Mouse (Mus musculus): ENCODE measurements around the gene Etnppl.

The Etnppl gene

GRCm38 (mm10) chr3:130617439-130617898 lies at the start of gene Etnppl:
Gene Etnppl (plus strand): TSS chr3:130617448.
- DNase-seq (ENCODE audit: low spot score): no peak

- no peak for DNase-seq (ENCODE audit: low spot score)
Observed at GRCm38 (mm10) chr3:130568331-130569095, 48.7 kb upstream of the Etnppl start.

- DNase-seq (ENCODE audit: low spot score): no peak
Observed at GRCm38 (mm10) chr3:130573243-130573642, 44.0 kb upstream of the Etnppl start.

- no peak for DNase-seq (ENCODE audit: low spot score)
Observed at GRCm38 (mm10) chr3:130574652-130575051, 42.6 kb upstream of the Etnppl start.

- no peak for DNase-seq (ENCODE audit: low spot score)
Observed at GRCm38 (mm10) chr3:130576683-130577082, 40.6 kb upstream of the Etnppl start.

- no peak for DNase-seq (ENCODE audit: low spot score)
Observed at GRCm38 (mm10) chr3:130579501-130579900, 37.7 kb upstream of the Etnppl start.

GRCm38 (mm10) chr3:130581577-130581976 lies 35.7 kb upstream of the Etnppl start:
- no peak for DNase-seq (ENCODE audit: low spot score)

- DNase-seq (ENCODE audit: low spot score): no peak
Observed at GRCm38 (mm10) chr3:130582903-130583664, 34.2 kb upstream of the Etnppl start.

GRCm38 (mm10) chr3:130584007-130584406 lies 33.2 kb upstream of the Etnppl start:
- DNase-seq (ENCODE audit: low spot score): no peak

GRCm38 (mm10) chr3:130595050-130595449 lies 22.2 kb upstream of the Etnppl start:
- no peak for DNase-seq (ENCODE audit: low spot score)

- DNase-seq (ENCODE audit: low spot score): no peak
Observed at GRCm38 (mm10) chr3:130601491-130601890, 15.8 kb upstream of the Etnppl start.

- DNase-seq (ENCODE audit: low spot score): no peak
Observed at GRCm38 (mm10) chr3:130607924-130608323, 9.3 kb upstream of the Etnppl start.

GRCm38 (mm10) chr3:130614444-130614843 lies 2.8 kb upstream of the Etnppl start:
- no peak for DNase-seq (ENCODE audit: low spot score)

GRCm38 (mm10) chr3:130615625-130616024 lies 1.6 kb upstream of the Etnppl start:
- DNase-seq (ENCODE audit: low spot score): no peak

GRCm38 (mm10) chr3:130620517-130621146 lies 3.4 kb downstream of the Etnppl start:
- DNase-seq (ENCODE audit: low spot score): no peak

- no peak for DNase-seq (ENCODE audit: low spot score)
Observed at GRCm38 (mm10) chr3:130628358-130628757, 11.1 kb downstream of the Etnppl start.

GRCm38 (mm10) chr3:130633859-130634258 lies 16.6 kb downstream of the Etnppl start:
- no peak for DNase-seq (ENCODE audit: low spot score)

GRCm38 (mm10) chr3:130646110-130646810 lies 29.0 kb downstream of the Etnppl start:
- no peak for DNase-seq (ENCODE audit: low spot score)

GRCm38 (mm10) chr3:130649569-130649968 lies 32.3 kb downstream of the Etnppl start:
- DNase-seq (ENCODE audit: low spot score): no peak

- no peak for DNase-seq (ENCODE audit: low spot score)
Observed at GRCm38 (mm10) chr3:130660619-130661018, 43.4 kb downstream of the Etnppl start.

- no peak for DNase-seq (ENCODE audit: low spot score)
Observed at GRCm38 (mm10) chr3:130662496-130662895, 45.2 kb downstream of the Etnppl start.

GRCm38 (mm10) chr3:130671291-130671690 lies 54.0 kb downstream of the Etnppl start:
- DNase-seq (ENCODE audit: low spot score): no peak

Measured in T-cell, adult 2 months (primary cell).